Mouse (Mus musculus) neural tube, embryonic 14.5 days (tissue): ENCODE results near the gene Cftr. TPM values are rescaled to one million over a fixed set of nuclear protein-coding genes. Genes with fewer than 3 reads are reported as not detected.

Experiments used
- ATAC-seq: fragments of 200-750 bp; cut with Nextera tagmentation; 2 replicates; pipeline ENCODE4 v1.8.0; 2017; ENCODE audit warnings: low read depth, mild to moderate bottlenecking, moderate TSS enrichment, moderate library complexity
- H3K27ac ChIP-seq: fragments of 300-500 bp; sonication (generic); 2 replicates; pipeline ENCODE4 v1.5.1; 2014; ENCODE audit warnings: low read depth, mild to moderate bottlenecking, control low read depth, low read length, moderate library complexity, mixed read lengths
- H3K27me3 ChIP-seq: fragments of 300-500 bp; sonication (generic); 2 replicates; pipeline ENCODE4 v1.6.1; 2014; ENCODE audit warnings: low read length; ENCODE audit not compliant: control insufficient read depth, insufficient read depth
- H3K36me3 ChIP-seq: fragments of 300-500 bp; sonication (generic); 2 replicates; pipeline ENCODE4 v1.6.1; 2014; ENCODE audit warnings: low read length, mixed read lengths; ENCODE audit not compliant: control insufficient read depth, insufficient read depth
- H3K4me1 ChIP-seq: fragments of 300-500 bp; sonication (generic); 2 replicates; pipeline ENCODE4 v1.6.1; 2014; ENCODE audit warnings: low read length; ENCODE audit not compliant: control insufficient read depth, insufficient read depth
- H3K4me2 ChIP-seq: fragments of 300-500 bp; sonication (generic); 2 replicates; pipeline ENCODE4 v1.6.1; 2014; ENCODE audit warnings: mild to moderate bottlenecking, low read depth, low read length, control low read depth
- H3K4me3 ChIP-seq: fragments of 300-500 bp; sonication (generic); 2 replicates; pipeline ENCODE4 v1.5.1; 2014; ENCODE audit warnings: low read depth, low read length, control low read depth, mixed read lengths
- H3K9ac ChIP-seq: fragments of 300-500 bp; sonication (generic); replicated peaks from 2 replicates; pipeline ENCODE4 v1.6.1; 2014; ENCODE audit warnings: low read depth, mild to moderate bottlenecking, control low read depth, low read length, mixed read lengths
- H3K9me3 ChIP-seq: fragments of 300-500 bp; sonication (generic); 2 replicates; pipeline ENCODE4 v1.6.1; 2016; ENCODE audit warnings: low read length; ENCODE audit not compliant: control insufficient read depth
- WGBS: fragments of 180-500 bp; shearing (Covaris S2); extraction: QIAGEN DNeasy Blood & Tissue Kit; methylation state at CpG from one replicate; pipeline ENCODE4 v1.1.7; 2014; 5-methylcytosine and 5-hydroxymethylcytosine counted together
- polyA plus RNA-seq: library from polyadenylated mRNA; unstranded; fragments of >200 nt; fragmentation: Nextera tagmentation; extraction: Ambion mirVana; gene quantifications from 2 replicates; pipeline ENCODE4 v1.2.1, GENCODE M21; 2014

Cftr gene
- polyA plus RNA-seq, 1 experiment from 2014 or later = 0.31 TPM

DNA sequence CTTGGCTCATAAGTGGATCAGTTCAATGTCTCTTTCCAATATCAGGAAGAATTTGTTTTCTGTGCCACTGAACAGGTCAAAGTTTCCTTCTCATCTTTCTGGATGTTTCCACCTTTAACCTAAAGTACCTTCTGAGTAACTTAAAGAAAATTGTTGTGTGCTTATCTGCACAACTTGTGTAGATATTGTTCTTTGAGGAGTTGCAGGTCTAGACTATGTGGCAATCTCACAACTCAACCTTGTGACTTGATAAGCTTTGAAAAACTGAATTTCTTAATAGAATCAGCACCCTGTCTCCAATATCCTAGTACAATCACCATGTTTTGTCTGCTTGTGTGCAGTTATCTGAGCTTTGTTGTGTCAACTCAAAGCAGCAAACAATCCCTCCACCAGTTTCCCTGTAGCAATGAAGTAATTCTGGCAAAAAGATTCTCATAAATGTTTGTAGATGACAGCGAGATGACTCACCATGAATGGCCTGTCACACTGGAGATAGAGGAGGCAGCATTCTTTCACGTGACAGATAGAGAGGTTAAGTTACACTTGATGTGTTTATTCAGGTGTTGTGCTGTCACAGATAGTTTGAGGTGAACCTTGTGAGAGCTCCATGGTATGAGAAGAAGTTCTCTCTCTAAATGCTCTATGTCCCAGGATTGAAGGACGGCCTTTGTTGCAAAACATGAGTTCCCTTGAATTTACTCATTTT is 178.8 kb downstream of the Cftr start:
- Histone ChIP-seq H3K9ac (no peak overlapping the region), H3K27ac (no peak overlapping the region), H3K4me1 (no peaks in the 10 kb centered on the region), H3K4me2 (no peak overlapping the region), H3K36me3 (no peaks in the 10 kb centered on the region), H3K4me3 (no peak overlapping the region), H3K9me3 (no peaks in the 10 kb centered on the region), H3K27me3 (no peaks in the 10 kb centered on the region)
- no peak for ATAC-seq
- WGBS = 84% methylated on average over 3 of the region's 3 CpGs

DNA sequence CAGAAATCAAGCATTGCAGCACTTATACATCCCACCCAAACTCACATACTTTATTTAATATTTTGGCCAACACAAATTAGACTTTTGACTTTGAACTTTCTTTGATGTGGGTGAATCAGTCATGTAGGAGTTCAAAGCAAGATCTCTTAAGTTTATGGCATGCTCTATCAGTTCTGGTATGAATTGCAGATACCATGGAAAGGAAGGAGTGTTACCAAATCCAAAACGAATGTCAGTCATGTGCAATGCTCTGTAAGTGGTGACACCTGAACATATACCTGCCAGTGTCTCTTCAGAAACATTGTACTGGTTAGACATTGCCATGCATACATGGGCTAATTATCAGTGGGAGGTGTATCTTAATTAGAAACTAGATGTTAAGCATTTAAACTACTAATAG is 189.7 kb downstream of the Cftr start:
- no peaks in the 10 kb centered on the region for H3K36me3 ChIP-seq
- H3K27ac ChIP-seq = no peak overlapping the region
- no peak for ATAC-seq
- H3K4me3 ChIP-seq = no peak overlapping the region
- no peaks in the 10 kb centered on the region for H3K27me3 ChIP-seq
- H3K9ac ChIP-seq = no peak overlapping the region
- no peaks in the 10 kb centered on the region for H3K4me1 ChIP-seq
- 92% methylated on average over 1 of the region's 1 CpGs for WGBS
- no peak overlapping the region for H3K4me2 ChIP-seq
- no peaks in the 10 kb centered on the region; the same call in 1 of the 2 replicates for H3K9me3 ChIP-seq

DNA sequence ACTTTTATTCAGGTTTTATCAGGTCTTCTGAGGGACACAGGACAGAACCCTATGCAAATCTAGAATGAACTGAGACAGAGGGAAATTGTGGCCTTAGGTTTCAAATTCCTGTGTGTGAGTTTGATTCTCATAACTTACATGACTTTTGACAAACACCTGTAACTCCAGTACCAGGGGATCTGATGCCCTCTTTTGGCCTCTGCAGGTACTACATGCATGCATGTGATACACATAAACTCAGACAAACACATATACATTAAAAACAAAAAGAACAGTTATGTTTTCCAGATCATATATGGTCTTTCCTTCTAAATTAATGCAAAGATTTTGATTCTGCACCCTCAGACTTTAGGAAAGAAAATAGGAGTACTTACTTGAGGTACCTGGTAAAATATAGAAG is 190.5 kb downstream of the Cftr start:
- no peaks in the 10 kb centered on the region for H3K36me3 ChIP-seq
- no peak for ATAC-seq
- H3K4me3 ChIP-seq = no peak overlapping the region
- no peaks in the 10 kb centered on the region for H3K27me3 ChIP-seq
- no peaks in the 10 kb centered on the region for H3K4me1 ChIP-seq
- no peaks in the 10 kb centered on the region; the same call in 1 of the 2 replicates for H3K9me3 ChIP-seq
- H3K4me2 ChIP-seq = no peak overlapping the region
- H3K9ac ChIP-seq = no peak overlapping the region
- no peak overlapping the region for H3K27ac ChIP-seq

DNA sequence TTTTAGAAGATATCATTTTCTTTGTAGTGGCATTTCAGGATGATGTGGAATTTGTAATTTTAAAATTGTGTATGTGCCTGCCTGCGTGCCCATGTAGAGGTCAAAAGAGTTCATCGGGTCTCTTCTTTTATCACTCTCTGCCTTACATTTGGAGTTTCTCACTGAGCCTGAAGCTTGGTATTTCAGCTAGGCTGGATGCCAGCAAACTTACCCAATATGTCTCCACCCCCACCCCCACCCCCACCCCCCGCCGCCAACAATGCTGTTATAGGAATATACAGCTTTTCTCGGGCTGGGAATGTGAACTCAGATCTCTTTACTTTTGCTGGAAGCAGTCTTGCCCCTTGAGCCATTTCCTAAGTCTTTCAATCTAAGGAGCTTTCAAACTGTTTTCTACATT is 191.7 kb downstream of the Cftr start:
- no peak overlapping the region for H3K27ac ChIP-seq
- no peaks in the 10 kb centered on the region for H3K27me3 ChIP-seq
- WGBS = 78% methylated on average over 5 of the region's 5 CpGs
- H3K4me1 ChIP-seq = no peaks in the 10 kb centered on the region
- ATAC-seq = no peak
- no peaks in the 10 kb centered on the region for H3K36me3 ChIP-seq
- H3K9me3 ChIP-seq = no peaks in the 10 kb centered on the region; the same call in 1 of the 2 replicates
- H3K4me2 ChIP-seq = no peak overlapping the region
- H3K4me3 ChIP-seq = no peak overlapping the region
- no peak overlapping the region for H3K9ac ChIP-seq

DNA sequence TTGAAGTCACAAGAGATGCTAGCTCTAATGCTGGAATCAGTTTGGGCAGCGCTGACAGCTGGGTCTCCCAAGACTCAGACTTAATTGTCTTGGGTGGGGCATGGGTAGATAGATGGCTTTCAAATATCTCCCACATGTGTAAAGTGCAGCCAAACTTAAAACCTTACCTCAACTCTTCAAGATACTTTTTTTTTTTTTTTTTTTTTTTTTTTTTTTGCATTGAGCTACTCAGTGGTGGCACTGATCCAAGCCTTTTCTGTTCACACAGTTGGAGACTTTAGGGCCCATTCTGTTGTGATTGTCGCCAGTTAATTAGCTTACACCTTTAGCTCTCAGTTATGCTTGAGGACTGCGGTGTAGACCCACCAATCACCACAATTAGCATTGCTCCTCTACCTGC is 198.6 kb downstream of the Cftr start:
- H3K27me3 ChIP-seq = no peaks in the 10 kb centered on the region
- no peak overlapping the region for H3K4me3 ChIP-seq
- WGBS = 59% methylated on average over 3 of the region's 3 CpGs
- no peak overlapping the region for H3K4me2 ChIP-seq
- ATAC-seq = no peak
- H3K9ac ChIP-seq = no peak overlapping the region
- H3K9me3 ChIP-seq = no peaks in the 10 kb centered on the region
- H3K4me1 ChIP-seq = no peaks in the 10 kb centered on the region
- H3K27ac ChIP-seq = no peak overlapping the region
- no peaks in the 10 kb centered on the region for H3K36me3 ChIP-seq

DNA sequence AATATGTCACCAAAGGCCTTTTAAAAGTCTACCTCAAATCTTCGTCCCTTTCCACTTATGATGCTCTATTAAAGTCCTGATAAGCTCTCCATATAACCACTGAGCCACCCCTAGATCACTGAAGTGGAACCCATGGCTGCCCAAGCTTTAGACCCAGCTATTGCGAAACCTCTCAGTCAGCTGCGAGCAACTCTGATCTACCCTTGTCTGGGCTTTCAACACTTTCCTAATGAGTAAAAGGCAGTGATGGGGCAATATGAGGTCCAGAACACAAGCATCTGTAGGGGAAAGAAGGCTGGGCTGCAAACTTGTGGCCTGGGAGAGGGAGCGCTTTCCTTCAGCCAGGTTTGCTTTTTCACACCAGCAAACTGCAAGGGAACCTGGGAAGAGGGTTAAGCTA is 199.2 kb downstream of the Cftr start:
- no peak for ATAC-seq
- no peak overlapping the region for H3K4me3 ChIP-seq
- H3K27me3 ChIP-seq = no peaks in the 10 kb centered on the region
- WGBS = 96% methylated on average over 4 of the region's 4 CpGs
- H3K27ac ChIP-seq = no peak overlapping the region
- H3K36me3 ChIP-seq = no peaks in the 10 kb centered on the region
- no peaks in the 10 kb centered on the region for H3K9me3 ChIP-seq
- H3K9ac ChIP-seq = no peak overlapping the region
- H3K4me2 ChIP-seq = no peak overlapping the region
- H3K4me1 ChIP-seq = no peaks in the 10 kb centered on the region

Other genes starting within 250 kb of the Cftr start
- gene Wnt2, start 140.1 kb upstream of the Cftr start, polyA plus RNA-seq = 0.60 and 0.64 TPM in 2 replicates
- not detected in 2 replicates for gene Asz1, start 61.6 kb upstream of the Cftr start, polyA plus RNA-seq